Mouse (Mus musculus) T-helper 1 cell (primary cell): ENCODE data around the gene Urad.

ENCODE experiments used
- in situ Hi-C: fragments of 300-600 bp; cut with MboI, MseI; formaldehyde crosslinking; loops from one replicate; pipeline ENCODE4 v1.15.1; 2025; ENCODE audit warnings: high pct_unique_total_duplicates

The Urad gene

DNA sequence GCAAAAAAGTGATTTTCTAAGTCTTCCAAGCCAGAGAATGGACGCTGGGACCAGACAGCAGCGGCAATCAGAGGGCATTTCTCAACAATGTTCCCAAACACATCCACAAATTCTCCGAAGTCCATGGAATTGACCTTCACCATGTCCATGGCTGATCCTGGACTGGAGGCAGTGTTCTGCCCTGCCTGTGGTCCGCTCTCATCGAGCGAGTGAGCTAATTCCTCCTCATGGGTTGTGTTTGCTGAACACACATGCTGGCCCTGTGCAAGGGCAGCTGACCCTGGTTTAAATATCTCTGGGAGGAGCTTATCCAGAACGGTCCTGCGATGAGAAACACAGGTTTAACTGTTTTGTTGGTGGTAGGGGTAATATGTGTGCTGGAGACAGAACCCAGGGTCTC, at the start of gene Urad:
TSS of gene Urad (minus strand) at position 258 of the 400 bp plus-strand sequence.
- in situ Hi-C loops = loop anchor here (10.0 kb wide), 2 partner anchors 407 to 617 kb away; no protein-coding TSS in a partner anchor

DNA sequence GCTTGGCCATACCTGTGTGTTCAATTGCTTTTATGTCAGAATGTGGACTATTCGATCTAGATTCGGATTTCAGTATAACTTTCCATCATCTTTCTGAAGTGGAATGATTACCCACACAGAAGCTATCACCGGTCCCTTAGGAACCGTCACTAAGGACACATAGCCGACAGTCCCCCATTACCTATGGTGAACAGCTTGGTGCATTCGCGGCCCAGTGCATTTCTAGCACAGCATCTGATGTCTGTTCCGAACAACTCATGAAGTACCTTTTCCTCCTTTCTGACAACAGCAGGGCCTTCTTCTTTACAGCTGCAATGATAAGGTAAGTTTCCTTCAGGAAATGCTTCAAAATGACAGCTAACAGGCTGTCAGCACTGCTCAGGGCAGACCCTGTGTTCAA, 48.0 kb upstream of the Urad start:
- in situ Hi-C loops = no loop called here

DNA sequence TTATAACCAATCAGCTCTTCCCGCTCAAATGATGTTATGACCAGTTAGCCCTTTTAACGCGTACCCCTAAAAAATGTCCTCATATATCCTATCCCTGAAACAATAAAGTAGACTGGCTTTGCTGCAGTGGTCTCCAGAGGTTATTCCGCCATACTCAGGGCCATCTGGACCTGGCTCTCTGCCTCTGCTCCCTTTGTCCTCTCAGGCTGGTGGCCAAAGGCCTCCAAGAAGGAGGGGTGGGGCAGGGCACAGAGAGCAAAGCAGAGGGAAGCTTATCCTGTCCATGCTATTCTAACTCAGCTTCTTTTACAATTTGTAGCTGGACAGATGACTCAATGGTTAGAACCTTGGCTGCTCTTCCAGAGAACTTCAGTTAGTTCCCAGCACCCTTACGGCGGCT, 46.0 kb upstream of the Urad start:
- in situ Hi-C loops = no loop called here

DNA sequence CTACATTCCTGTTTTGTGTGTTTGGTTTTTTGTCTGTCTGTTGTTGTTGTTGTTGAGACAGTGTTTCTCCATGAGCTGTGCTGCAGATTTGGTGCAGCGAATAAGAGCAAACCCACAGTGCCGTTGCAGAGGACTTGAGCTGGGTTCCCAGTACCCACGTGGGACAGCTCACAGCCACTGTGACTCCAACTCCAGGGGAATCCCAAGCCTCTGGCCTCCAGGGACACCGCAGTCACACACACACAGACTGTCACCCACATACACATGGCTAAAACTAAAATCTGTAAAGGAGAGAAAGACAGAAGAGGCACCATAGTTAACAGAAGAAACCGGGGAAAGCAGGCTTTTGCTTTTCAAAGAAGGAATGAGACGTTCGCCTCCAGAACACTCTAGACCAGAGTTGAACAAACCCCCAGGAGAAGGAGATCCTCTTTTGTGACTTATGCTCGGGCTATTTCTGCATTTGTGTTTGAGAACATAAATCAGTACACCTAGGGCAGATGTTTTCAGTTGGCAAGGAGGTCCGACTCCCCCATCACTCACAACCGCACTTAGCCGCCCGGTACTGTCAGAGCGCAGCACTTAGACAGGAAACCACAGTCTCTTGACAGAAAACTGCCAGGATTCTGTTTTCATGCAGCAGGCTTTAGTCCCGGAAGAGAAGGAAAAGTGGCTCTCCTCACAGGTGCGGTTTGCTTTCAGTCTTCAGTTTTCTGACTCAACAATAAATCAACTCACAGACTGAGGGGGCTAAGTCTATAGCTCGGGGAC, 43.9 kb upstream of the Urad start:
- in situ Hi-C loops = no loop called here

DNA sequence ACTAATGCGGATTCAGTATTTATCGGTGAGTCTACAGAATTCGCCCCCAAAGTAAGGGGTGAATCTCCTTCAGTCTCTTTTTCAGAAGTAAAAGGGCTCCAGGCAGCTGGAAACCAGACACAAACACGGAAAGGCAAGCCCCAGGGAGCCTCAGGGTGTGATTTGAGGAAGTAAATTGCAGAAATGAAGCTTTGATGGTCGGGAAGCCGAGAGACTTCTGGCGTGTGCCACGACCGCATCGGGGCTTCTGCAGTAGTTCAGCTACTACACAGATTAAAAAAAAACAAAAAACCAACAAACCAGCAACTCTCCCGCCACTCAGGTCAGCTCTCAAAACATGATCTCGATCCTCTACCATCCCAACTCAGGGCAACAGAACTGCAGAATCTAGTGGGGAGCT, 40.8 kb upstream of the Urad start:
- in situ Hi-C loops = no loop called here

DNA sequence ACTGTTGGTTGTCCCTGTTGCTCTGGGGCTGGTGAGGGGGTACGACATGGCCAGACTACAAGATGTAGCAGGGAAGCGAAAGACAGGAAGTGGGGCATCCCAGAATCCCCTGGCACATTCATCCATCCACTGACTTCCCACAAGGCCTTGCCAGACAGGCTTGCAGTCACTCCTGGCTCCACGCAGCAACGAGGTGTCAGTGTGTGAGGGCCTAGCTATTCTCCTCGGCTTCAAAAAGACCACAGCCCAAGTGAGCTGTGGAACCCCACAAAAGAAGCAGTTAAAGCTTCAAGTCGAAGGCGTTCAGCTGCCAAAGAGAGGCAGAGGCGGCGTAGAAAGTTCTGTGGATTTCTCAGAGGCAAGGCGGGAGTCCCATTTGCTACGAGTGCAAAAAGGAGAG, 36.2 kb upstream of the Urad start:
- in situ Hi-C loops = no loop called here

DNA sequence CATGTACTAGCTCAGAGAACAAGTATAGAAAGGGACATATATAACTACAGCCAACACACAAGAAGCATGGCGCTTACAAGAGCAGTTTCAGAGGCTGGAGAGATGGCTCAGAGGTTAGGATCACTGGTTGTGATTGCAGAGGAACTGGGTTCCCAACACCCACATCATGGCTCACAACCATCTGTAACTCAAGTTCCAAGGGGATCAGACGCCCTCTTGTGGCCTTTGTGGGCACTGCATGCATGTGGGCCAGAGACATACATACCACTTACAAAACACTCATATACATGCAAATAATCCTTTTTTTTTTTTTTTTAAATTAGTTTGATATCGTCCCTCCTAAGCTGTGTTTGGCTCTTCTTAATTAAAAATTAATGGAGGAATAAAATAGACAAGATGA, 35.3 kb upstream of the Urad start:
- in situ Hi-C loops = no loop called here

DNA sequence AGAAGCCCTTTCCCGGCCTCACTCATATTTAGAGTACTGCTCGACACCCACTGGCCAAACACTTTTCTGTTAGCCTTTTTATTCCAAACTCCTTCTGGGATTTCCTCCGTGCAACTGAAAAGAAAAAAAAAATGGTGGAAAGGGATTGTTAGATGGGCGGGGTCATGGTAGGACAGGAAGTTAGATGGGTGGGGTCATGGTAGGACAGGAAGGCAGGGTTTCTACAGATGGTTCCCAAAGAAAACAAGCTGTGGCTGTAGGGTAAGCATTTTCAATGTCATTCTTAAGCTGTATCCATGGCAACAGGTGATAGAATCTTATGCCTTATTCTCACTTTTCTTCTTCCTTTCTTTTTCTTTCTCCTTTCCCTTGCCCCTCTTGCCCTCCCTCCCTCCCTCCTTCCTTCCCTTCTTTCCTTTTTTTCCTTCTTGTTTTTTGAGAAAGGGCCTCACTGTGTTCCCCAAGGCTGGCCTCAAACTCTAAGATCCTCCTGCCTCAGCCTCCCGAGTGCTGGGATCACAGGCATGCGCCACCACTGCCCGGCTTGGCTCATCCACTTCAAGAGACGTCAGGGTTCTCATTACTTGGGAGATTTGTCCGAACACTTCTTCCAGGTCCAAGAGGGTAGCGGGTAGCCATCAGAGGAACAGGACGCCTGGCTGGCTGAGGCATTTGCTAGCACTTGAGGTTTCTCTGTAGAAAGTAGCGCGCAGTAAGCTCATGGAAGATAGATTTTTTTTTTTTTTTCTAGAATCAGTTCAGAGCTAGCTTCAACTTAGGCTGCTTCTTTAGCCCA, 34.2 kb upstream of the Urad start:
- in situ Hi-C loops = no loop called here

DNA sequence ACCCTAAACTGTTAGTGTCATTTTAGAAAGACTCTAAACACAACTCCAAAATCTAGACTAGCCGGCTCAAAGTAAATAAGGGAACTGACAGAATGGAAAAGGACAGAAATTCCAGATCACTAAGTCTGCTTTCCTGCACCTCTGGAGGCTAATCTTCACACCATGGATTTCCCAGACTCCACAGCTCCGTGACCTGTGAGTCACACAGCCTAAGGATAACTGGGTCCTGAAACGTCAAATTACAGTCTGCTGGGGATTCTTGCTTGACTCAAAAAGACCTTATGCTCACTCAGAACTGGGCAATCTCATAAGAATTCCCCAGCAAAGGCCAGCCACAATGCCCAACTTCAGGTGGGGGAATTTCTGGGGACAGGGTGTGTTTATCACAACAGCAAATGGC, 33.5 kb upstream of the Urad start:
- in situ Hi-C loops = no loop called here

DNA sequence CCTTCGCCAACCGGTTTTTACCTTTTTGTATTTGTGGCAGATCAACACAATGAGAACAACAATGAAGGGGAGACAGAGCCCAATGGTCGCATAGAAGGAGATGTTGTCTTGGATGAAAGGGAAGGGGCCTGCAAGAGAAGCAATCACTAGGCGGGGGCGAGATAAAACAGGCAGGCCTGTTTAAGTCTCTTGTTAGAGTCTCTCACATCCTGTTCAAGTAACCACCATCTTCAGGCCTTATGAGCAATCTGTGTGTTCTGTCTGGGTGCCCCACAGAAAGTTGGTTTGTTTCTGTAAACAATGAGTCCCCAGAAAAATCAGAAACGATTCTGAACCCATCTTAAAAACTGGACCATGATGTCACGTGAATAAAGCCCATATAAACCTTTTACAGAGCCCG, 32.7 kb upstream of the Urad start:
- in situ Hi-C loops = no loop called here

DNA sequence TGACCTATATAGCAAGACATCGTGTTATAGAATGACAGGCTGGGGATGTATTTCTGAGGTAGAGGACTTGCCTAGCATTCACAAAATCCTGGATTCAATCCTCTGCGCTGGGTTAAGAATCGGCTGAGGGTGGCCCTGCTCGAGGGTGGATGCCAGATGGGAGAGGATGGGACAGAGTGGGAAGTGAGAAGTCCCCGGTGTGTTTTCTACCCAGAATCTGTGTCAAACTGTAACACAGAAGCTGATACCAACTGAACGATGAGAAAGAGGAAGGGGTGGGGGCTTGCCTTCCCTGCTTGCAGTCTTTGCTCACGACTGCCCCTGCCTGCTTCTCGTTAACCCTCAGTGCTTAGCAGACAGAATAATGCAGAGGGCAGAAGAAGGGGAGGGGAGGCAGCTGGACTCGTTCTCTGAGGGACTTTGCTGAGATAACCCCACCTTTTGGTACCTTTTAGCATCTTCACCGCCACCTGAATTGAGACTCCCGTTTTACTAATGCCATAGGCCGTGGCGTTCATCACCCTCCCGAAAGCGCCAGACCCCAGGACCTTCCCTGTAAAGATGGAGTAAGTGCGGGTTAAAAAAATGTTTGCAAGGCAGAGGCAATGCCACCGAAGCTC, 32.0 kb upstream of the Urad start:
- in situ Hi-C loops = no loop called here

DNA sequence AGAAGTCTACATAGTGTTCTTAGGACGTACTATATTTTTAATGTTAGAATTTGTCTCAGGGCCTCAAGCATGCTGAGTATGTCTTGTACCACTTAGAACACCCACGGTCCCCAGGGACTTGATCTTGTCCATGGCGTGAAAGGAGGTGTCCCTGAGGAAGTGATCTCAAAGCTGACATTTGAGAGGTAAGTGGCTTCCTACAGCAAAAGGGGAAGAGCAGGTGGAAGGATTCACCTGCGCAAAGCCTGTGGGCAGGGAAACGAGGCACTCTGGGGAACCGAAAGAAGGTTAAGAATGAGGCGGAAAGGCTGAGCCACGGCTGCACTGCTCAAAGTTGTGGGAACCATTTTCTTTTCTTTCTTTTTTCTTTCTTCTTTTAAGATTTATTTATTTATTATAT, 29.7 kb upstream of the Urad start:
- in situ Hi-C loops = no loop called here

DNA sequence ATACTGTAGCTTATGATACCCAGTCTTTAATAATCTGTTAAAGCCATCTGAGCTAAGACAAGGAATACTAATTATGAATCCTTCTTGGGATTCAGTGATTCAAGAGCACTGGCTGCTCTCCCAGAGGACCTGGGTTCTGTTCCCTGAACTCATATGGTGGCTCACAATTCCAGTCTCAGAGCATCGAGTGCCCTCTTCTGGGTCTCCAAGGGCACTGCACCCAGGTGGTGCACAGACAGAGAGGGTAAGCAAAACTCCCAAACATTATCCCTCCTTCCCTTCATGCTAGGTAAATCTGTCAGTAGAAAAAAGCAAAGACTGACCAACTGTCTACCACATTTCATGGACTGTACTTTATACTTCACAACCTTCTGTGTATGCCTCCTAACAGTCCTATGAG, 23.7 kb upstream of the Urad start:
- in situ Hi-C loops = no loop called here

DNA sequence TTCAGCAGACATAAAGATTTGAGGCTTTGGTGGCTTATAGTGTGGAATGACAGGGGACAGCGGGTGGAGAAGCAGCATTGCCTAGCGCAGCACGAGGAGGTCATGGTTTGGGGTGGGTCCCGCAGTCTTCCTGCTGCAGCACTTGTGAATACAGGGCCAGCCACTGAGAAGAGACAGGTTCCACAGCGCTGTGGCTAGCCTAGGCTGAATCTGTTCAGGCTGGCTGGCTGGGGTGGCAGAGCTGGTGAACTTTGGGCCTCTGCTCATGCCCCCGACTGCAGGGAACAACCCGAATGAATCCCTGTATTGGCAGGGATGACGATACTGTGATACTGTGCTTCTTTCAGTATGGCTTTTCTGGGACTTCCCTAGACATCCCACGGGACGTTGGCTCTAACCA, 21.7 kb upstream of the Urad start:
- in situ Hi-C loops = loop anchor here (5.0 kb wide), 1 partner anchor 68 kb away; no protein-coding TSS in a partner anchor

DNA sequence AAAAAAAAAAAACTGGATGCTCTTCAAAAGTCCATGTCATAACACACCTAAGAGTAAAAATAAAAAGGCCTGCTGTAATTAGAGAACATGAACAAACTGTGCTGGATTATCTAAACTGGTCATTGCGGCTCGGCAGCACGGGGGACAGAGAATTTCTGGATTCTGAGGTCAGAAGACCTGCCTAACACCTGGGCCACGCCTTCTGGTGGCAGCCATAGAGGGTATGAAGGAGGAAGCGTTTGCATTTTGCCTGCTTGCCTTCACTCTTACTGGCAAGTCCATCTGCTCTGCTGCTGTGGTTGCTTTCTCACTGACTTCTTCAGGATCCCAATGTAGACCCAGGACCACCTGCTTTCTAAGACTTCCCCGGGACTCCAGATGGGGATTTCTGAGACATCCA, 20.7 kb upstream of the Urad start:
- in situ Hi-C loops = loop anchor here (5.0 kb wide), 1 partner anchor 69 kb away; no protein-coding TSS in a partner anchor

DNA sequence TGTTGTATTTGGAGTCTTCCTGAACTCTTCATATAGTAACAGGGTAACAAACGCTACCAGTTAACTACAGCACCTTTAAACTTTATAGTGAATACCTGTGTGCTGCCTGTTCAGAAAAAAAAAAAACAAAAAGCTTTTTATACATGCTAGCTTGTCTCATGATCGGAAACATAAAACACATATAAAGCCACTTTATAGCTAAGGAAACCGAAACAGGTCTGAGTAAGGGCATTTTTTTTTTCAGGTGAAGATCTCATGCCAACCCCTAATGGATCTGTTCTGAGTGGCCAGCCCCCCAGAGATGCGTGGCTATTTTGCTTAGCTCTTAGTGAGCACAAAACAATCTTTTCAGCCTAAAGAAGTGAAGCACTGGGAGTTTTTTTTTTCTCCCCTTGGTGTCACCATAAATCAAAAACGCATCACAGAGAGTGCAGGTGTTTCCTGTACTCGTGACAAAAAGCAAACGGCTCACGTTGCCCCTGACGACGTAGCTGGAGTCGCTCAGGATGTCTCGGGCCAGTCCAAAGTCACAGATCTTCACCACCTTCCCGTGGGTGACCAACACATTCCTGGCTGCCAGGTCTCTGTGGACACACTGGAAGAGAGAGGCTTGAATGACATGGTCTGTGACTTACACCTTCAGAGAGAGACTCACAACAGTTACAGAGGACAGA, 18.6 kb upstream of the Urad start:
- in situ Hi-C loops = loop anchor here (5.0 kb wide), 1 partner anchor 71 kb away; no protein-coding TSS in a partner anchor

DNA sequence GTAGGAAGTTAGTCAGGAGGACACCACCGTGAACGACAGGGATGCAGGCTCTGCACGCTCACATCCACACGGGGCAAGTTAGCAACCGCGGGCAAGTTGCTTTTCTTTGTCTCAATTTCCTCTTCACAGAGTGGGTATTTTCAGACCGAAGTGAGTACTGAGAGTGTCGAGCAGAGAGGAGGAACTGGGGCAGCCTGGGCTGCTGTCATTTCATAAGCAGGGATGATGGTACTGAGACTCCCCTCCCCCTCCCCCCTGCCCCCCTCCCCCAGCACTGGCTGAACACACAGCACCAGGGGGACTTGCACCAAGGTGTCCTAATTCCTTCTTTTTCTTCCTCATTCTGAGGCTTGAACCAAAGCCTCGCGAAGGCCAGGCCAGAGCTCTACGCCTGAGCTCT, 17.3 kb upstream of the Urad start:
- in situ Hi-C loops = no loop called here

DNA sequence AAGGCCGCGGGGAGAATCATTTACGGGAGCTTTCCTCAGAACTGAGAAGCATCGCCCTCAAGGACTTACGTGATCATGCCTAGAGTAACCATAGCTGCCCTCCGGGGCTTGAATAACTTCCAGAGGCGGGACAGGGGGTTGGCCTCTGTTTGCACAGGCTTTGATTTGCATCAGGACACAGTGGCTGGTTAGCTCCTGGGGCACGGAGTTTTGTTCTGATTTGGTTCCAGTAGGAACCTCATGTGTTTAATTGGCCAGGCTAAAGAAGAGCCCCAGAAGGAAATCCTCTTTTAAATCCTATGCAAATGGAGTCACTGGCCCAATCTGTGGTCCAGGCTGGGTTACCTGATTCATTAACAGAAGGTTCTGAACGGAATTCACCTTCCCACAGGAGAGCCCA, 16.7 kb upstream of the Urad start:
- in situ Hi-C loops = no loop called here

DNA sequence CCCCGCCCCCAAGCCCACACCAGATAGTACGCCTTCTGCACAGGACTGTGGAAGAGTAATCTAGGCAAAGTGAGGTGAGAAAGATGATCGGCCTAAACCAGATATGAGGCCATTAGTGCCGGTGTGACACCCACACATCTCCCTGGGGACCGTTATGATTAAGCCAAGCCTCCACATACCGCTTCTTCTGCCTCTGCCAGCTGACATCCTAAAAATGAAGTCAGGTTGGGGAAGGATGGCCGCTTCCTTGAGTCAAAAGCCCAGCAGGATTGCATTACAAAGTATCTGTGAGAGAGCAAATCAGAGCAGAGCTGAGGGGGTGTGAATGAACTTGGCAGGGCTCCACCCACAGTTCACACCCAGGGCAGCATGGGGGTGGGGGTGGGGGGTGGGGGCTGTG, 10.5 kb upstream of the Urad start:
- in situ Hi-C loops = no loop called here

DNA sequence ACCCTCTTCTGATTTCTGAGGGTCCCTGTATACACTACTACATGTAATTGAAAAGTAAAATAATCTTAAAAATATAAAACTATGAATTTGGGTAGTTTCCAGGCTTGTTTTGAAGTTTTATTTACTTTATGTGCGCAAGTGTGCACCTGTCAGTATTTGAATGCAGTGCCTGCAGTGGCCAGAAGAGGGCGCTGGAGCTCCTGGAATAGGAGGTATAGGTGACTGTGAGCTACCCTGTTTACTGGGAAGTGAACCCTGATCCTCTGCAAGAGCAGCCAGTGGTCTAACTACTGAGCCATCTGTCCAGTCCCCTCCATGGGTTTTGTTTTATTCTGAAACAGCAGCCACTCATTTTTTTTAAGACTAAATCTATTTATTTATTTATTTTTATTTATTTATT, 9.3 kb upstream of the Urad start:
- in situ Hi-C loops = no loop called here

DNA sequence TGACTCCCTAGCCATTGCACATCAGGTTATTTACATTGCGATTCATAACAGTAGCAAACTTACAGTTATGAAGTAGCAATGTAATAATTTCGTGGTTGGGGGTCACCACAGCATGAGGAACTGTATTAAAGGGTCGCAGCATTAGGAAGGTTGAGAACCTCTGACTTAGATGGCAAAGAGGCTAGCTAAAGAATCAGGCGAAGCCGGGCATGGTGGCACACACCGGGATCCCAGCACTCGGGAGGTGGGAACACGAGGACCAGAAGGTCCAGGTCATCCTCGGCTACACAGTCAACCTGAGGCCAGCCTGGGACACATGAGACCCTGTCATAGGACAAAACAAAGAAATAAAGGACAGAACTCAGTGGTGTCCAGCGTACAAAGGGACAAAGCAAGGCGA, 7.7 kb upstream of the Urad start:
- in situ Hi-C loops = loop anchor here (5.0 to 10.0 kb wide), 3 partner anchors 47 to 625 kb away; no protein-coding TSS in a partner anchor

DNA sequence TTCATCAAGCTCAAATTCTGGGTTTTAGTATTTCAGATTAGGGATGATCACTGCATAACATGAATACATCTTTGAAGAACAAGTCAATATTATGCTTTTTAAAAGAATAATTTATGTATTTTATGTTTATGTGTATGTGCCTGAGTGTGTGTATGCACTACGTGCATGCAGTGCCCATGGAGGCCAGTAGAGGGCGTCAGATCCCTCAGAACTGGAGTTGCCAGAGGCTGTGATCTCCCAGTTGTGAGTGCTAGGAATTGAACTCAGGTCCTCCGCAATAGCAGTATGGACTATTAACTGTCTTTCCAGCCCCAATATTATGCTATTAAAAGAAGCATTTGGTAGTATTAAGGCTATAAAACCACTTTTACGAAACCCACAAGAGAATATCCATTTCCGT, 5.4 kb upstream of the Urad start:
- in situ Hi-C loops = loop anchor here (5.0 to 10.0 kb wide), 3 partner anchors 50 to 623 kb away; no protein-coding TSS in a partner anchor
